Mouse (Mus musculus): ENCODE data around the gene Wipf2. TPM values are rescaled to one million over a fixed set of nuclear protein-coding genes. Genes with fewer than 3 reads are reported as not detected.

Gene Wipf2
- polyA plus RNA-seq (2021; fragmentation: Nextera tagmentation), result 5.2 and 5.5 TPM in 2 replicates
- long read RNA-seq, experiment 1, partial matches to known transcripts, result 0 of 25 reads
- long read RNA-seq, experiment 1, other reads (novel, unspliced or antisense), result 25 of 25 reads
- long read RNA-seq, experiment 2, partial matches to known transcripts, result 39 of 40 reads
- long read RNA-seq, experiment 2, other reads (novel, unspliced or antisense), result 1 of 40 reads

GRCm38 (mm10) chr11:98863028-98863750 is at the start of gene Wipf2:
Wipf2 (plus strand) TSS chr11:98863638.

GRCm38 (mm10) chr11:98836651-98837141 is 26.7 kb upstream of the Wipf2 start, which contains the start of gene Rapgefl1:
Rapgefl1 (plus strand) TSS chr11:98836785.

GRCm38 (mm10) chr11:98907437-98908173 is 44.2 kb downstream of the Wipf2 start, which contains the start of gene Cdc6:
Cdc6 (plus strand) TSS chr11:98907801.

GRCm38 (mm10) chr11:98927438-98928076 is 64.1 kb downstream of the Wipf2 start, which contains the start of gene Rara:
Rara (plus strand) TSS chr11:98927818.

Other genes with a start within 250 kb of the Wipf2 start
- gene Gm12355, start 238.0 kb upstream of the Wipf2 start, polyA plus RNA-seq (2021; fragmentation: Nextera tagmentation), result 0.31 and 0.69 TPM in 2 replicates
- not detected in 2 replicates for gene Gsdma3, start 237.3 kb upstream of the Wipf2 start, polyA plus RNA-seq (2021; fragmentation: Nextera tagmentation)
- gene Gsdma2, start 216.9 kb upstream of the Wipf2 start, polyA plus RNA-seq (2021; fragmentation: Nextera tagmentation), result 0.14 TPM in 1 of 2 replicates, not detected in the other
- not detected in 2 replicates for gene Gsdma, start 199.3 kb upstream of the Wipf2 start, polyA plus RNA-seq (2021; fragmentation: Nextera tagmentation)
- 68.6 and 77.0 TPM in 2 replicates for gene Psmd3, start 181.1 kb upstream of the Wipf2 start, polyA plus RNA-seq (2021; fragmentation: Nextera tagmentation)
- gene Csf3, start 162.4 kb upstream of the Wipf2 start, polyA plus RNA-seq (2021; fragmentation: Nextera tagmentation), result not detected in 2 replicates
- gene Med24, start 134.2 kb upstream of the Wipf2 start, polyA plus RNA-seq (2021; fragmentation: Nextera tagmentation), result 26.6 and 26.9 TPM in 2 replicates
- 120 and 123 TPM in 2 replicates for gene Thra, start 123.0 kb upstream of the Wipf2 start, polyA plus RNA-seq (2021; fragmentation: Nextera tagmentation)
- 48.4 and 57.5 TPM in 2 replicates for gene Nr1d1, start 88.3 kb upstream of the Wipf2 start, polyA plus RNA-seq (2021; fragmentation: Nextera tagmentation)
- gene Msl1, start 68.1 kb upstream of the Wipf2 start, polyA plus RNA-seq (2021; fragmentation: Nextera tagmentation), result 12.2 and 12.4 TPM in 2 replicates
- gene Casc3, start 58.7 kb upstream of the Wipf2 start, polyA plus RNA-seq (2021; fragmentation: Nextera tagmentation), result 6.6 and 7.3 TPM in 2 replicates
- gene Rapgefl1, start 26.9 kb upstream of the Wipf2 start, polyA plus RNA-seq (2021; fragmentation: Nextera tagmentation), result 12.1 and 13.2 TPM in 2 replicates
- gene Cdc6, start 44.2 kb downstream of the Wipf2 start, polyA plus RNA-seq (2021; fragmentation: Nextera tagmentation), result 0.19 and 0.30 TPM in 2 replicates
- 3.1 and 4.1 TPM in 2 replicates for gene Rara, start 64.2 kb downstream of the Wipf2 start, polyA plus RNA-seq (2021; fragmentation: Nextera tagmentation)
- gene Gjd3, start 119.4 kb downstream of the Wipf2 start, polyA plus RNA-seq (2021; fragmentation: Nextera tagmentation), result 1.7 and 3.3 TPM in 2 replicates
- gene Top2a, start 160.6 kb downstream of the Wipf2 start, polyA plus RNA-seq (2021; fragmentation: Nextera tagmentation), result 0.38 and 0.46 TPM in 2 replicates
- 85.7 and 104 TPM in 2 replicates for gene Igfbp4, start 177.6 kb downstream of the Wipf2 start, polyA plus RNA-seq (2021; fragmentation: Nextera tagmentation)
- 0.05 and 0.31 TPM in 2 replicates for gene Tns4, start 225.7 kb downstream of the Wipf2 start, polyA plus RNA-seq (2021; fragmentation: Nextera tagmentation)

Measured in layer of hippocampus, adult 6 months (tissue).